Mouse (Mus musculus) left cerebral cortex, postnatal 36 days (tissue): Measurements from ENCODE around the gene Otos. TPM values are rescaled to one million over a fixed set of nuclear protein-coding genes. Genes with fewer than 3 reads are reported as not detected.

ENCODE experiments used
- DNase-seq, 2 experiments: peaks; one replicate each; pipeline ENCODE4 v3.0.0; 2021 to 2022; ENCODE audit warnings: low spot score in 2 of 2, mixed read lengths in 1 of 2
- intact Hi-C: fragments of 180-260 bp; cut with DNase I; formaldehyde crosslinking; loops from one replicate; pipeline ENCODE4 v1.15.1; 2025
- total RNA-seq, 2 experiments: library from RNA; stranded (reverse); gene quantifications; 2 replicates each; pipeline ENCODE4 v1.2.3; 2021

Gene Otos
- total RNA-seq = not detected

- peak; percentile 60 to 69 for DNase-seq
- intact Hi-C loops = loop anchor here (2.0 kb wide), 2 partner anchors 34 to 186 kb away; no protein-coding TSS in a partner anchor
Observed at GRCm38 (mm10) chr1:92648673-92649072, at the start of gene Otos. Gene Otos, minus strand, starts transcription at chr1:92648841.

- DNase-seq = peak; percentile 49 to 56
- intact Hi-C loops = loop anchor here (1.0 kb wide), 1 partner anchor 137 kb away; no protein-coding TSS in a partner anchor
Observed at GRCm38 (mm10) chr1:92696848-92697247, 48.2 kb upstream of the Otos start.

- intact Hi-C loops = no loop called here
Observed at GRCm38 (mm10) chr1:92695751-92696150, 47.1 kb upstream of the Otos start.

GRCm38 (mm10) chr1:92691166-92691844 is 42.7 kb upstream of the Otos start:
- DNase-seq = no peak
- intact Hi-C loops = no loop called here

More at GRCm38 (mm10) chr1:92695751-92696150, 47.1 kb upstream of the Otos start:
- DNase-seq = no peak

GRCm38 (mm10) chr1:92686994-92687393 is 38.4 kb upstream of the Otos start:
- intact Hi-C loops = no loop called here
- DNase-seq = no peak

GRCm38 (mm10) chr1:92683151-92683550 is 34.5 kb upstream of the Otos start:
- DNase-seq = peak; percentile 52 to 57
- intact Hi-C loops = no loop called here

- DNase-seq = no peak
Observed at GRCm38 (mm10) chr1:92680668-92681603, 32.3 kb upstream of the Otos start.

GRCm38 (mm10) chr1:92678757-92679156 is 30.1 kb upstream of the Otos start:
- DNase-seq = no peak
- intact Hi-C loops = no loop called here

More at GRCm38 (mm10) chr1:92680668-92681603, 32.3 kb upstream of the Otos start:
- intact Hi-C loops = no loop called here

GRCm38 (mm10) chr1:92676676-92676975 is 28.0 kb upstream of the Otos start:
- intact Hi-C loops = no loop called here
- no peak for DNase-seq

GRCm38 (mm10) chr1:92675932-92676675 is 27.5 kb upstream of the Otos start:
- peak; percentile 54 to 60 for DNase-seq
- intact Hi-C loops = no loop called here

GRCm38 (mm10) chr1:92673258-92673782 is 24.7 kb upstream of the Otos start:
- no peak for DNase-seq
- intact Hi-C loops = no loop called here

- intact Hi-C loops = no loop called here
- DNase-seq = no peak
Observed at GRCm38 (mm10) chr1:92671326-92671725, 22.7 kb upstream of the Otos start.

- intact Hi-C loops = no loop called here
- DNase-seq = no peak
Observed at GRCm38 (mm10) chr1:92669430-92669829, 20.8 kb upstream of the Otos start.

GRCm38 (mm10) chr1:92667106-92667505 is 18.5 kb upstream of the Otos start:
- intact Hi-C loops = no loop called here
- no peak for DNase-seq

- no peak for DNase-seq
- intact Hi-C loops = no loop called here
Observed at GRCm38 (mm10) chr1:92659392-92659791, 10.8 kb upstream of the Otos start.

- DNase-seq = no peak
- intact Hi-C loops = no loop called here
Observed at GRCm38 (mm10) chr1:92657025-92657820, 8.6 kb upstream of the Otos start.

GRCm38 (mm10) chr1:92654676-92655075 is 6.0 kb upstream of the Otos start:
- intact Hi-C loops = no loop called here
- DNase-seq = no peak

- no peak for DNase-seq
- intact Hi-C loops = no loop called here
Observed at GRCm38 (mm10) chr1:92653179-92653578, 4.5 kb upstream of the Otos start.

- no peak for DNase-seq
- intact Hi-C loops = no loop called here
Observed at GRCm38 (mm10) chr1:92651467-92651866, 2.8 kb upstream of the Otos start.
